Mouse (Mus musculus) kidney, postnatal 10 days (tissue): ENCODE data around the gene Lsm2.
"Not testable (repeated sequence)": the region's sequence is repeated elsewhere in the genome, so short reads cannot be mapped to it uniquely, and the experiment has no call there.

Experiments
- DNase-seq: peaks from one replicate; pipeline ENCODE4 v3.0.0; 2021; ENCODE audit warnings: mixed read lengths

Lsm2 gene

GRCm38 (mm10) chr17:34981690-34982180 lies at the start of gene Lsm2:
Gene Lsm2 (plus strand): TSS chr17:34981862.
- DNase-seq: peak; percentile 94

DNA sequence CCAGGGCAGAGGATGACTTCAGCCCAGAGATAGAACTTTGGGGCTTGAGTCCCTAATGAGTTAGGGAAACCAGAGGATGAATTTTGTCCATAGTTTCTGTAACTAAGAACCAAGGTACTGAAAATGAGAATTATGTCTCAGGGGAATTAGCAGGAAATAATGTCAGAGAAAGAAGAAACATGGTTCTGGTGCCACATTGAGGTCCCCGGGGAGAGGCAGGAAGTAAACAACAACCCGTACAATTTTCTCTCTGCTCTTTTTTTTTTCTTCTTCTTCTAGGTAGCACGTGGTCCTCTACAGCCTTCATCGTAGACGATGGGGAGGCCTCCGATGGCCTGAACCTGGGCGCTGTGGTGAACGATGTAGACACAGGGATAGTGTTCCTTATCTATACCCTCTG lies 49.4 kb upstream of the Lsm2 start:
- no peak for DNase-seq

GRCm38 (mm10) chr17:34934031-34934430 lies 47.6 kb upstream of the Lsm2 start:
- DNase-seq: peak; percentile 63

DNA sequence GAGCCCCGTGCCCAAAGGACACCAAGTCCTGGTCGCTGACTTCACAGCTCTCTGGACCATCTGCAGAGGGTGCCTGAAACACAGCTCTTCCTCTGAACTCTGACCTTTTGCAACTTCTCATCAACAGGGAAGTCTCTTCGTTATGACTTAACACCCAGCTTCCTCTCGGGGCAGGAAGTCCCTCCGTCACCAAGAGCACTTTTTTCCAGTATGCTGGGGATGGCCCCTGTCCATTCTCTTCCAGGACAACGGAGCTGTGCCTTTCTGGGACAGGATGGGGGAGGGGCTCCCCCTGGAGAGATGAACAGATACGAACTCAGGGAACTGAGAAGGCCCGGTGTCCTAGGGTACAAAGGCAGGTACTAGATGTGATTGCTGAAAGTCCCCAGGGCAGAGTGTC lies 46.8 kb upstream of the Lsm2 start:
- DNase-seq: peak; percentile 55

DNA sequence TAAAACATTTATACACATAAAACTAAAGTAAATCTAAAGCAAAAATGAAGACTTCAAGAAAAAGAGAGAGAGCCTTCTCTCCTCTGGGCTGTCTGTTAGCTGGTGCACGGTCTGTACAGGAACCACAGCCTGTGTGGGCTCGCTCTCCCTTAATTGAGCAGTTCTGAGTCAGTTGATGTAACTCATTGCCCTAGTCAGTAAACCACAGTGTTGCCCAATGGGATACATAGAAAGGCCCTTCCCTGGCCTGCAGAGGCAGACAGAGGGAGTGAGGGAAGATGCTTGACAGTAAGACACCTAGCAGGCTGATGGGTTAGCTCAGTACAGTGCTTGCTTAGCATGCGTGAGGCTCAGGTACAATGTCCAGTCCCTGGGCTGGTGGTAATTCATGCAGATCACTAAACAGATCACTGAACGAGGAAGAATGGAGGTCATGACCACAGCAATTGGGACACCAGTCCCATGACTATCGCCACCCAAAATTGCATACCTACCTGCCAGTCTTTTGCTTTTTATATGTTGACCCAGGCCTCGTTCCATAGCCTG lies 43.6 kb upstream of the Lsm2 start:
- DNase-seq: no peak

- DNase-seq: peak; percentile 47
Measured at GRCm38 (mm10) chr17:34941344-34942041, 40.2 kb upstream of the Lsm2 start.

DNA sequence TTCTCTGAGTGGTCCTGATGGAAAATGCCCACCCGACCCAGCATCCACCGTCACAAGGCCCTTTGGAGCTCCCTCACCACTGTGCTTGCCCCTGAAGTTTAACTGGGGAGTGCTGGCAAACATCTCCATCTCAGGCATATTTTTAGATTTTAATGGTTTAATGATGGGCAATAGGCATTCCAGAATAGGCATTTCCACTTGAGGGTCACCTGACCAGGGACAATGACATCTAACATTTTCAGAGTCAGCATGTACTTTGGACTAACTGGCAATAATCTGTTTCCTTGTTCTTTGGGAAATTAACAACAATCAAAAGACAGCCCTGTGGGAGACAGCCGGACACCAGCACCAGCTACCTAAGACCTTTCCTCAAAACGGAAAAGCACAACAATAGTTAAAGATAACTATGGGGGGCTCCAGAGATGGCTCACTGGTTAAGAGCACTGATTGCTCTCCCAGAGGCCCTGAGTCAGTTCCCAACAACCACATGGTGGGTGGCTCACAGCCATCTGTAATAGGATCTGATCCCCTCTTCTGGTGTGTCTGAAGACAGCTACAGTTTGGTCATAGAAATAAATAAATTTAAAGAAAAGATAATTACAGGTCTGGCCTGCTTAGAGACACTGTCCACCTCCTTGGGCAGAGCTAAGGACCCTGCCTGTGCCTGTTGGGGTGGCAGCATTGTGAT lies 38.4 kb upstream of the Lsm2 start:
- DNase-seq: no peak

DNA sequence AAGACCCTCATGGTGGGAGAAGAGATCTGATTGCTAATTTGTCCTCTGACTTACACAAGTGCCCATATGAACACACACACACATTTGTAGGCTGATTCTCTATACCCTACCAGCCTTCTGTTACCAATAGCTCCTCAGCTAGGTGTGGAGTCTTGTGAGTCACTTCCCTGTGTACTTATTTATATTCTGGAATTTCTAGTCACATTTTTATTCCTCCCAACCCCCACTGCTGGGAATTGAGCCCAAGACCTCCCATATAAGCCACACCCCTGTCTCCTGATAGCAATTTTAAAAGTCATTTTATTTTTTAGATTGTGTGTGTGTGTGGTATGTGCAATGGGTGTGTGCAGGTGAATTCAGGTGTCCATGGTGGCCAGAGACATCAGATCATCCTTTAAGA lies 37.3 kb upstream of the Lsm2 start:
- DNase-seq: peak; percentile 42

GRCm38 (mm10) chr17:34946486-34947140 lies 35.0 kb upstream of the Lsm2 start:
- peak; percentile 56 for DNase-seq

DNA sequence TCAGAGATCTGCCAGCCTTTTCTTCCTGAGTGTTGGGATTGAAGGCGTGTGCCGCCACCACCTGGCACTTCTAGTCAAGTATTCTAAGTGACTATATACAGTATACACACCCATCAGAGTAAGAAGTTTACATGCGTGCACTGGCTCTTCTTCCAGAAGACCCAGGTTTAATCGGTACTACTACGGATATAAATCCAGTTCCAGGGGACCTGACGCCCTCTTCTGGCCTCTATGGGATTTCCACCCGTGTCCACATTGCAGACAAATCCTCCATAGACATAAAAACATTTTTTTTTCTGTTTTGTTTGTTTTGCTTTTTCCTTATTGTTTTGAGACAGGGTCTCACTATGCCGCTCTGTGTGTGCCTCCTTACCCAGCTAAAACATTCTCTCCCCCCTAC lies 34.1 kb upstream of the Lsm2 start:
- peak; percentile 75 for DNase-seq

DNA sequence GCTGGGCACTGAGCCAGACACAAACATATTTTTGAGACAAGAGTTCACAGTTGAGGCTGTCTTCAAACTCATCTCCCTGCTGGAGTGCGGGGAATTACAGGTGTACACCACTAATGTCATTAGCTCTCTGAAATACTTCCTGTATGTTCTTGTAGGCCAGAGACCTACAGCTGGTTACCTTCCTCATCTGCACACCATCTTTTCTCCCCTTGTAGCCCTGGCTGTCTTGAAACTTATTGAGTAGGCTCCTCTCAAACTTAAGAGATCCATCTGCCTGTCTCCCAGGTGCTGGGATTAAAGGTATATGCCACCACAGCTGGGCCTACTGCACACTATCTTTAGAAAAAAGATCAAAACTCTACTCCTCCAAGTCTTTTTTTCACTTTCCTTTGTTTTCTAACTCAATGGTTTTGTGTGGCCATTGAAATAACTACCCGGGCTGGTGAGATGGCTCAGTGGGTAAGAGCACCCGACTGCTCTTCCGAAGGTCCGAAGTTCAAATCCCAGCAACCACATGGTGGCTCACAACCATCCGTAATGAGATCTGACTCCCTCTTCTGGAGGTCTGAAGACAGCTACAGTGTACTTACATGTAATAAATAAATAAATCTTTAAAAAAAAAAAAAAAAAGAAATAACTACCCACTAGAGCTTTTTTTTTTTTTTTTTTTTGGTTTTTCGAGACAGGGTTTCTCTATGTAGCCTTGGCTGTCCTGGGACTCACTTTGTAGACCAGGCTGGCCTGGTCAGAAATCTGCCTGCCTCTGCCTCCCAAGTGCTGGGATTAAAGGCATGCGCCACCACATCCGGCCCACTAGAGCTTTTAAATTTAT lies 32.7 kb upstream of the Lsm2 start:
- not testable (repeated sequence) for DNase-seq

DNA sequence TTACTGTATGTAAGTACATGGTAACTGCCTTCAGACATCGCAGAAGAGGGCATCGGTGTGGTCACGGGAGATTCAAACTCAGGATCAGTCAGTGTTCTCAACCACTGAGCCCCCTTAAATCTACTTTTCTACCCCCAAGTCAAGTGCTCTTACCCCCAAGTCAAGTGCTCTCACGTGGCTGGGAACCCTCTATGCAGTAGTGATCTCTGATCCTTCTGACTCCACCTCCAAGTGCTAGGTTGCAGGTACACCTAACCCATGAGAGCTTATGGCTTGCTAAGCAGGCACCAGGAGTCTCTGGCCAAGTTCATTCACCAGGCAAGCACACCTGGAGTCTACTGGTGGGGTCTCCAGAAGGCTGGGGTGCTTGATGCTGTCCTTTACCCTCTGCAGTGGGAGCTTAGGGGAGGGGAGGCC lies 32.1 kb upstream of the Lsm2 start:
- DNase-seq: no peak

DNA sequence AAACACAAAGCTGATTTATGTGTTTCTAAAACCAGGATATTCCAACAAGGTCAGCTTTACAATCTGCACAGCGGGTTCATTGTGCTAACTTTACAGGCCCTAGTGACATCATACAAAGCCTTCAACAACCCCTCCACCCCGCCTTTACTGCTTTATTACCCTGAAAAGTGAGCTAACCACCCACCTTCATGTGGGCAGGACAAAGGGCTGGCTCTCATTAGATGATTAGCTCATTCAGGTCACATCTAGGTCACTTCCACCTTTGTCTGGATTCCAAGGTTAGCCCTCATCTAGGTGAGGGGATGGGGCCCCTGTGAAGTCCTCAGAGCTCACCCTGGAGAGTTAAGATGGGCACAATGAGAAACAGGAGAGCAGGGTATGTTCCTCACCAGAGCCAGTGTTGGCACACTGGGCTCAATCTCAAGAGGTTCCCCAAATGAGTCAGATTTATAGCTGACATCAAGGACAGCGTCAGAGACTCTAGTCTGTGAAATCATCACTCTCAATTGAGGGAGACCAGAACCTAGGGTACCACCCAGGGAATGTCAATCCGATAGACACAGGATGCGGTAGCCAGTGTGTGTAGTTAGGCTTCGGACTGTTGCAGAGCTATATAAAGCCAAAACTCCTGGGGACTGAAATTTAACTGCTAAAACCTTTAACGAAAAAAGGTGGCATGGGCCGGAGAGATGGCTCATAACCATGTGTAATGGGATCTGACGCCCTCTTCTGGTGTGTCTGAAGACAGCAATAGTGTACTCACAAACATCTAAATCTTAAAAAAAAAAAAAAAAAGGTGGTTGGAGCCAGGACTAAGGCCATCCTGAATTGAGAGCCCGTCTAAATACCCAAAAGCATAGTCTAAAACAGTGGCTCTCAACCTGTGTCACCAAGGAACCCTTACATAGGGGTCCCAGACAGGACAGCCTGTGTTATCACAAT lies 30.9 kb upstream of the Lsm2 start:
- DNase-seq: no peak

- no peak for DNase-seq
Measured at GRCm38 (mm10) chr17:34951636-34952377, 29.9 kb upstream of the Lsm2 start.

GRCm38 (mm10) chr17:34952378-34953040 lies 29.2 kb upstream of the Lsm2 start:
- peak; percentile 88 for DNase-seq

DNA sequence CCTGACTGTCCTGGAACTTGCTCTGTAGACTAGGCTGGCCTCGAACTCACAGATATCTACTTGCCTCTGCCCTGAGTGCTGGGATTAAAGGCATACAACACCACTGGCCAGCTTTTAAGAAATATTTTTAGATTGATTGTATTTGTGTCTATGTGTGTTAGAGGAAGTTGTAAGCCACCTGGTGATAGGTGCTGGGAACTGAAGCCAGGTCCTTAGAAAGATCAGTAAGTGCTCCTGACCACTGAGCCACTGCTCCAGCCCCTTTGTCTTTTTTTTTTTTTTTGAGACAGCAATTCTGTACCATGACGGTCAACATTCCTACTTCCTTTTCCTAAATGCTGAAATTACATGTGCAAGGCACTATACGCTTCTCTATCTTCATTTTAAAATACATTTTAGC lies 28.4 kb upstream of the Lsm2 start:
- DNase-seq: no peak

GRCm38 (mm10) chr17:34953904-34954303 lies 27.8 kb upstream of the Lsm2 start:
- no peak for DNase-seq

DNA sequence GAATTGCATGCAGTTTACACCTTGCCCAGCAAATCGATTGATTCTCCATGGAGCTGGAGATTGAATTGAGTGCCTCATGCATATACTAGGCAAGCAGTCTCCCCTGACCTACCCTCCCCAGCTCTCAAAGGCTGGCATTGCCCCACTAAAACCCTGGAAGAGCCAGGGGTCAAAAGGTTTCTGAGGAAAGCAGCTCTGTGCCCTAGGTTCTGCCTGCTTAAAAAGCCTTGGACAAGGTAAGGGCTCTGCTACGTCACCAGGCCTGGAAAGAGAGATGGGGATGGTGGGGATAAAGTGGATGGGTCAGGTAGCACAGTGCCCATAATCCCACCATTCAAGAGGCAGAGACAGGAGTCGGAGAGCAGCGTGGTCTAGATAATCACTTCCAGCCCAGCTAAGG lies 26.8 kb upstream of the Lsm2 start:
- no peak for DNase-seq

- no peak for DNase-seq
Measured at GRCm38 (mm10) chr17:34955884-34956283, 25.8 kb upstream of the Lsm2 start.

DNA sequence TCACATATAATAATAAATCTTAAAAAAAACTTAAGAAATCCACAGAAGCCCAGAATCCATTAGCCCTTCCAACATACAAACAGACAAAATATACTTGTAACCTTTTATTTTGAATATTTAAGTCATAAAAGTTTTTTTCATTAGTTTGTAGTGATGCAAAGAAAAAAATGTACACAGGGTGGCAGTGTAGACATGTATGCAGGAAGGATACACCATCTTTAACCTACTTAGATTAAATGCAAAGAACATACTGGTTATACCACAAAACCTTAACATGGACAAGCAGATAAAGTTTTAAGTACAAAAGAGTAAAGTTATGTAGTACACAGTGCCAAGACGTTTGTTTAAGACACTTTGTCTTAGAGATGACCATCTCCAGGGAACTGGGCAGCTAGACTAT lies 25.3 kb upstream of the Lsm2 start:
- DNase-seq: no peak
